Mouse (Mus musculus) lung, adult 2 months (tissue): Measurements from ENCODE around the gene Igf1.

Experiments used
- CTCF ChIP-seq: fragments of 200-500 bp; IDR thresholded peaks from 2 replicates; pipeline ENCODE4 v1.5.1; 2011; ENCODE audit warnings: mild to moderate bottlenecking, low read length, control low read depth; ENCODE audit not compliant: insufficient read depth
- POLR2A ChIP-seq: fragments of 200-500 bp; IDR thresholded peaks from 2 replicates; pipeline ENCODE4 v1.6.1; 2011; ENCODE audit warnings: low read depth, mild to moderate bottlenecking, control low read depth, low read length, borderline replicate concordance; ENCODE audit errors: extremely low read depth

DNA sequence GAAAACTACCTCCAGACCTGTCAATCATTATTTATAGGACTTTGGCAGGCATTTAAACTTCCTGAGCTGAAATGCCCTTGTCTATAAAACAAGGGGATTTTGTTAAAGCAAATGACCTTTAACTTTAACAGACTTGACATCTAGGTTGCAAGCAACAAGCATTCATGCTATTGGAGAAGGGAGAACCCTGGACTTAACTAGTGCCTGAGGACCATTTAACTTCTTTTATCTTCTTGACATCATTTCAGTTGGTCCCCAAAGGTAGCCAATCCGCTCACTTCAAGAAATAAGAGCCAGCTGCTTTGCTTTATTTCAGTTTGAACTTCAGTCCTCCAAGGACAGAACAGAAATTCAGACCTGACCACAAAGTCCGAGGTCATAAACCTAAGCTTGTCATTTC lies 11.1 kb downstream of the Igf1 start:
- TF ChIP-seq POLR2A (no peak), CTCF (no peak)
